Mouse (Mus musculus) bone marrow, adult 2 months (tissue): ENCODE data around the gene Catsper1.

Source experiments
- CTCF ChIP-seq: fragments of 200-500 bp; IDR thresholded peaks from 2 replicates; pipeline ENCODE4 v1.5.1; 2011; ENCODE audit warnings: low read length, control low read depth; ENCODE audit not compliant: control insufficient read depth, insufficient read depth
- POLR2A ChIP-seq: fragments of 200-500 bp; IDR thresholded peaks from 2 replicates; pipeline ENCODE4 v1.6.1; 2011; ENCODE audit warnings: low read depth, mild to moderate bottlenecking, control low read depth, low read length, borderline replicate concordance; ENCODE audit not compliant: control insufficient read depth

DNA sequence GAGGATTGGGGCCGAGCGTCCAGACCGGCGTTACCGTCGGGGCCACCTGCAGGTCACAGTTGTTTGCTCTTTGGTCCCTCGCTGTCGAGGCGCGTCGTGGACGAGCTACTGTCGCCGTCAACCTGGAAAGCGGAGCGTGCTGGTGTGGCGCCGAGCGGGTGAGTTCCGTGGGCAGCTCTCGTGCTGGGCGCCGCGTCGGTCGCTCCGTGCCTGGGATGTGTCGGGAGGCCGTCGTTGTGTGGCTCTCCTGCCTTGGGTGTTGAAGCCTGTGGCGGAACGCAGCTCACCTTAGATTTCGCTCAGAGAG, 31.5 kb downstream of the Catsper1 start, which contains the start of gene Banf1:
- TF ChIP-seq CTCF: no peak
- TF ChIP-seq POLR2A: no peak
